Mouse (Mus musculus): ENCODE measurements around the gene Mcm2. TPM values are rescaled to one million over a fixed set of nuclear protein-coding genes. Genes with fewer than 3 reads are reported as not detected.

Mcm2 gene
- polyA plus RNA-seq, 1 experiment from 2014 or later, result 68.2 TPM

DNA sequence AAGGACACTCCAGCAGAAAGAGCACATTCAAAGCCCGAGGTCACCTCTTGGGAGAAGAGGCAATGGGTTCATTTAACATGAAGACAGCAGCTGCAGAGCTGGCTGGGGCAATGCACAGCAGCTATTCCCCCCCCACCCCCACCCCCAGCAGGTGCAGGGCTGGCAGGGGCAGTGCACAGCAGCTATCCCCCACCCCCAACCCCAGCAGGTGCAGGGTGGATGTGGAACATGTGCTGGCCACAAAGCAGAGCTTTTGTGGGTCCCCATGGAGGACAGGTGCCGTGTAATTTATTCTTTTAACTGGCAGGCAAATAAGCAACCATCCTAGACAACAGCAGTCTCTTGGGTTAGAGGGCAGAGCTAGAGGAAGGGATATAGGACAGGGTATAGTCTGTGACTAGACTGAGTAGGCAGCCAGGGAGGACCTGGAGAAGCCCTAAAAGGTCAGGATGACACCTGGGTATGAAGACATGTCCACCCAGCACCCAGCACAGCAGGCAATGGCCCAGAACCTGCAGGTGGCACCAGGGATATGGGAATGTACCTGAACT is 12.1 kb downstream of the Mcm2 start:
- H3K27ac ChIP-seq, result no peak overlapping the region
- H3K9me3 ChIP-seq (replicated peaks), result no peaks in the 10 kb centered on the region
- no peak for ATAC-seq (replicated peaks; ENCODE audit: insufficient number of reproducible peaks, insufficient read depth, low FRiP score, low read depth)
- no peak overlapping the region for H3K9ac ChIP-seq
- no peaks in the 10 kb centered on the region for H3K27me3 ChIP-seq
- H3K36me3 ChIP-seq, result peaks cover 93% of the 10 kb centered on the region
- H3K4me3 ChIP-seq, result no peak overlapping the region
- no peaks in the 10 kb centered on the region for H3K4me1 ChIP-seq (replicated peaks)
- 71% methylated on average over 2 of the region's 2 CpGs for WGBS
- H3K4me2 ChIP-seq, result no peak overlapping the region

DNA sequence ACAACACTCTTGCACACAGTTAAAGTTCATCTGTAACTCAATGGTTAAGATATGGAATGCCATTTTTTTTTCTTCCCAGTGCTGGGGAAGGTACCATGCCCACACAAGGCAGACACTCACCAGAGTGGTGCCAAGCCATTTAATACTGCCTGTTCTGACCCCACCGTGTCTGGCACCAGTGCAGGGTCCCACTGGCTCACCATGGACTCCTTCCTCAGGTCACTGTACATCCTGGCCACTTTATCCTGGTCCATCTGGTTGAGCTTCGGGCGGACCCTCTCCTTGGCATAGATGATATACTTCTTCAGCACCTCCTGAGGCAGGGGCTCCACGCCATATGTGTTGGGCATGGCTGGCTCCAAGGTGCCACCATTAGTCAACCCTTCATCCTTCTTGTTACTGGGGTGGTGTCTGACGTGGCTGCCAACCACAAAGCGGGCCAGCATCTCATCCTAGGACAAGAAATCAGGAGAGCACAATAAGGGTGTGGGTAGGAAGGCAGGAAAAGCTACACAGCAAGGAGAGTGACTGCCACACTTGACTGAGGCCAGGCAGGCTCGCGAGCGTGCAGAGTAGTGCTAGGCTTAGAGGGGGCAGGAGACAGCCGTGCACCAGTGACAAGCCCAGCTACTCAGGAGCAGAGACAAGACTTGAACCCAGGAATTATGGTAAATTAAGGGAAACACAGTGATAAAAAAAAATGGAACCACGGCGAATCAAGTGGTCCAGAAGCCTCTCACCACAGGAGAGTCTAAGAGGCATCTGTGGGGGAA is 12.8 kb downstream of the Mcm2 start:
- no peaks in the 10 kb centered on the region for H3K4me1 ChIP-seq (replicated peaks)
- no peaks in the 10 kb centered on the region for H3K9me3 ChIP-seq (replicated peaks)
- no peak for ATAC-seq (replicated peaks; ENCODE audit: insufficient number of reproducible peaks, insufficient read depth, low FRiP score, low read depth)
- H3K4me3 ChIP-seq, result no peak overlapping the region
- H3K4me2 ChIP-seq, result no peak overlapping the region
- peaks cover 90% of the 10 kb centered on the region for H3K36me3 ChIP-seq
- H3K27me3 ChIP-seq, result no peaks in the 10 kb centered on the region
- no peak overlapping the region for H3K9ac ChIP-seq
- no peak overlapping the region for H3K27ac ChIP-seq
- WGBS, result 92% methylated on average over 12 of the region's 12 CpGs

DNA sequence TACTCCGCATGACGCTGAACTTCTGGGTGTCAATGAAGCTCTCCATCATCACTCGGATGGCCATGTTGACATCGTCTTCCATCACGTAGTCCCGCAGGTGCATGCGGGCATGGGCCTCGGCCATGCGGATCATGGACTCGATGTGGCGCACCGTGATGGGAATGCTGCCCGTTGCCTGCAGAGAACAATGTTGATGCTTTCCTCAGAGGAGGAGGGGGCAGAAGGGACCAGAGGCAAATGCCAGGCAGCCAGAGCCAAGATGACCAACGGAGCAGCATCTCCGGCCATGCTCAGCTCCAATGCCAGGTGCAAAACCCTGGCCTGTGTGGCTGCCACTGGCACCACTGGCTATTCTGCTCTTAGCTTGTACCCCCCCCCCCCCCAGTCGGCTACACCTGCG is 13.9 kb downstream of the Mcm2 start:
- peaks cover 79% of the 10 kb centered on the region for H3K36me3 ChIP-seq

DNA sequence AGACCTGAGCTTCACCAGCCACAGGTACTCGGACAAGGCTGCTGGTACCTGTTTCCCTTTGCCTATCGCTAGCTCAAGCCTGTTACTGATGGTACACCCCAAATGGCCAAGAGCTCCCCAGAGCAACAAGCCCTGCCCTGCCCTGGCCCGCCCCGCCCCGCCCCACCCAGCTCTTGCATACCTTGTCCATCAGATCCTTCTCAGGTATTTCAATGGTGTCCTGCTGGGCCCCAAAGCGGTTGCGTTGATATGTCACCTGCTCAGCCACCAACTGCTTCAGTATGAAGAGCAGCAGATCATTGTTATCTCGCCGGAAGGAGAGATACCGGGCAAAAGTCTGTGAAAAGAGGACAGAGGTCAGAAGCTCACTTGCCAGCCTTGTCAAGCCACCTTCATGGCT is 14.4 kb downstream of the Mcm2 start:
- 83% methylated on average over 10 of the region's 10 CpGs for WGBS
- H3K27me3 ChIP-seq, result no peaks in the 10 kb centered on the region
- H3K4me3 ChIP-seq, result no peak overlapping the region
- H3K36me3 ChIP-seq, result peaks cover 74% of the 10 kb centered on the region
- no peaks in the 10 kb centered on the region for H3K4me1 ChIP-seq (replicated peaks)
- no peak overlapping the region for H3K9ac ChIP-seq
- ATAC-seq (replicated peaks; ENCODE audit: insufficient number of reproducible peaks, insufficient read depth, low FRiP score, low read depth), result no peak
- no peak overlapping the region for H3K4me2 ChIP-seq
- no peaks in the 10 kb centered on the region for H3K9me3 ChIP-seq (replicated peaks)
- no peak overlapping the region for H3K27ac ChIP-seq

More for the DNA sequence above, 13.9 kb downstream of the Mcm2 start:
- no peak overlapping the region for H3K9ac ChIP-seq
- no peaks in the 10 kb centered on the region for H3K27me3 ChIP-seq
- no peak overlapping the region for H3K4me2 ChIP-seq
- no peaks in the 10 kb centered on the region for H3K9me3 ChIP-seq (replicated peaks)
- no peak for ATAC-seq (replicated peaks; ENCODE audit: insufficient number of reproducible peaks, insufficient read depth, low FRiP score, low read depth)
- no peaks in the 10 kb centered on the region for H3K4me1 ChIP-seq (replicated peaks)
- no peak overlapping the region for H3K27ac ChIP-seq
- H3K4me3 ChIP-seq, result no peak overlapping the region
- 93% methylated on average over 17 of the region's 17 CpGs for WGBS

DNA sequence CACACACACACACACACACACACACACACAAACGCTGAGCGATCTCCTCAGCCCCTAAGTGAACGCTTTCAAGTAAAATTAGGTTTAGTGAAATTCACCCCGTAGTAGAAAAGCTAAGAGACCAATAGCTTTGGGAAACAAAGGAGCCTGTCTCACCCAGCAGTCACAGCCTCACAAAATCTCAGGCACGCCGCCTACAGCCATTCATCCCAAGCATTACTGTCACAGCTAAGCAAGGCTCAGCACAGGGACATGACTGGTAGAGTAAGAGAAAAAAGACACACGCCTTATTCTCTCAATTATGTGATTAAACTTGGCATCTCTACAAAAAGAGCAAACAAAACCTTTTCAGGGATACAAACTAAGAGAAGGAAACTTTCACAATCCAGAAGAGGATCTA is 17.2 kb downstream of the Mcm2 start:
- no peak overlapping the region for H3K9ac ChIP-seq
- H3K4me3 ChIP-seq, result no peak overlapping the region
- H3K27ac ChIP-seq, result no peak overlapping the region
- no peaks in the 10 kb centered on the region for H3K4me1 ChIP-seq (replicated peaks)
- no peaks in the 10 kb centered on the region for H3K9me3 ChIP-seq (replicated peaks)
- H3K36me3 ChIP-seq, result peaks cover 47% of the 10 kb centered on the region
- no peak for ATAC-seq (replicated peaks; ENCODE audit: insufficient number of reproducible peaks, insufficient read depth, low FRiP score, low read depth)
- H3K4me2 ChIP-seq, result no peak overlapping the region
- no peaks in the 10 kb centered on the region for H3K27me3 ChIP-seq
- WGBS, result 91% methylated on average over 7 of the region's 7 CpGs

DNA sequence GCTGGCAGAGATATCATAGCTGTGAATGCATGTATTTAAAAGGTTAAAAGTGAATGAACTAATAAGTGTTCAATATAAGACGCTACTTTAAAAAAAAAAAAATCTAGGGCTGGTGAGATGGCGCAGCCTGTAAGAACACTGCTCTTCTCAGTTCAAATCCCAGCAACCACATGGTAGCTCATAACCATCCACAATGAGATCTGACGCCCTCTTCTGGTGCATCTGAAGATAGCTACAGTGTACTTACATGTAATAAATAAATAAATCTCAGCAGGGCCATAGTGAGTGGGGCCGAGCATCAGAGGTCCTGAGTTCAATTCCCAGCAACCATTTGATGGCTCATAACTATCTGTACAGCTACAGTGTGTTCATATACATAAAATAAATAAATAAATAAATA is 19.1 kb downstream of the Mcm2 start:
- no peaks in the 10 kb centered on the region for H3K9me3 ChIP-seq (replicated peaks)
- no peak overlapping the region for H3K4me2 ChIP-seq
- ATAC-seq (replicated peaks; ENCODE audit: insufficient number of reproducible peaks, insufficient read depth, low FRiP score, low read depth), result no peak
- H3K4me1 ChIP-seq (replicated peaks), result peaks cover 6% of the 10 kb centered on the region
- peaks cover 28% of the 10 kb centered on the region for H3K36me3 ChIP-seq
- H3K9ac ChIP-seq, result no peak overlapping the region
- H3K4me3 ChIP-seq, result no peak overlapping the region
- 66% methylated on average over 4 of the region's 4 CpGs for WGBS
- H3K27ac ChIP-seq, result no peak overlapping the region
- H3K27me3 ChIP-seq, result peaks cover 13% of the 10 kb centered on the region

DNA sequence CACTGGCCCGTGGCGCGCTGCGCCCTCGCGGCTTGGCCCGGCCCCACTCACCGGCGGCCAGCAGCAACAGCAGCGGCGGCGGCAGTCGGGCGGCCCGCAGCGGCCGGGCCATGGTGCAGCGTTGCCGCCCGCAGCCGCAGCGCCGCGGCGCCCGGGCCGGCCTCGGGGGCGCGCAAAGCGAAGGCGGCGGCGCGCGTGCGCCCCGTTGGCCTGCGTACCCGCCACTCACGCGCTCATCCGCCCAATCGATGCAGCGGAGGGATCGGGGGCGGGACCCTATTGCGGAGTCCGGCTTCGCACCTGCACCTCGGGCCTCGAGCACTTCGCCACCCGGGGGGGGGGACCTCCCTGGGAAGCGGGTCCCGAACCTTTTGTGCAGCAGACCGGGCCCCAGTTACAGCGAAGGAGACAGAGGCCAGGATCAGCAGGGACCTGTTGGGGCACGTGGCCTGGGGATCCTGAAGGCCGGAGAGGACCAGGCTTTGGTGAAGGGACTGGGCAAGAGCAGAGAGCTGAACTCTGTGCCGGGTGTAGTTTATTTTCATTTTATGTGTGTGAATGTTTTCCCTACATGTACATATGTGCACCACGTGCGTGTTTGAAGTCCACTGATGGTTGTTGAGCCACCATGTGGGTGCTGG is 23.6 kb downstream of the Mcm2 start, which contains the start of gene Podxl2:
Podxl2 (minus strand) TSS at position 177 of the 641 bp plus-strand sequence.
- peak; percentile 77 for ATAC-seq (replicated peaks; ENCODE audit: insufficient number of reproducible peaks, insufficient read depth, low FRiP score, low read depth)

DNA sequence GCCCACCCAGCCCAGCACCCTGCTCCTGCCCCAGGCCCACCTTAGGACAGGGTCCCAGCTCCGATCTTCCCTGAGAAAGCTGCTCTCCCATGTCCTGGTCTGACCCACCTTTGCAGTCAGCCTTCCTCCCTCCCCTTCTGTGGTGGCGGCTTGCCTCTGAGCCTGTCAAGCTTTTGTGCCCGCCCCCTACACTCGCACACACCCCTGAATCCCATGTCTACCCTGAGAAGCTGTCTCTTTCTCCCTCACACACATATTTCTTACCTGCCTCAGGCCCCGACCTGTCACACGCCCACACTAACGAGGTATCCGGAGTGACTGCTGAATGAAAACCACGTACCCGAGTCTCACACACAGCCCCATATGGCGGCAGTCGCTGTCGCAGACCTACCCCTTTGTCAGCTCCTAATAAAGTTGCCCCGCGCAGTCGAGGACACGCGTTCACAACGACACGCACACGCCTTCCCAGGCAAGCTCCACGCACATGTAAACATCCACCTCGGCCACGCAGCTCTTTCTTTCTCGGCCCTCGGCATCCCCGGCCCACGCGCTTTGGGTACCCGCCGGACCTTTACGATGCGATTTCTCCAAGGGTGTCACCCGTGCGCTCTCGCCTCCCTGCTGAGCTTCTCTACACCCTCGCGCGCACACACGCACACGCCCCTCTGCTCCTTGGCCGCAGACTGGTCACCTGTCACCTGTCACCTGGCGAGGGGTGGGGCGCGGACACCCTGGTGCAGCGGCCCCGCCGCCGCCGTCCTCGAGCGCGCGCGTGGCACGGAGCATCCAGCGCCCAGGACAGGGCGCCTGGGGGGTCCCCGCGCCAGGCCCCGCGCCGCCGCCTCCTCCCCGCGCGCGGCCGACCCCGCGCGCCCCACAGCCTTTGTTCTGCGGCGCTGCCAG is 24.4 kb downstream of the Mcm2 start:
- no peaks in the 10 kb centered on the region for H3K9me3 ChIP-seq (replicated peaks)
- peaks cover 18% of the 10 kb centered on the region for H3K4me1 ChIP-seq (replicated peaks)
- ATAC-seq (replicated peaks; ENCODE audit: insufficient number of reproducible peaks, insufficient read depth, low FRiP score, low read depth), result peak; percentile 44; the same call in 1 of the 2 replicates
- H3K4me3 ChIP-seq, result peak overlapping the region; percentile 83
- no peaks in the 10 kb centered on the region for H3K36me3 ChIP-seq
- 4% methylated on average over 67 of the region's 74 CpGs for WGBS
- peak overlapping the region; percentile 99 for H3K4me2 ChIP-seq
- H3K27me3 ChIP-seq, result peaks cover 21% of the 10 kb centered on the region
- H3K27ac ChIP-seq, result no peak overlapping the region
- peak overlapping the region; percentile 83 for H3K9ac ChIP-seq

More for the DNA sequence above, 23.6 kb downstream of the Mcm2 start, which contains the start of gene Podxl2:
- Histone ChIP-seq H3K4me2 (peak within 1 kb of the TSS; percentile 99), H3K27me3 (peaks cover 21% of the 10 kb centered on the region), H3K9ac (peak within 1 kb of the TSS; percentile 83), H3K36me3 (no peaks in the 10 kb centered on the region), H3K27ac (no peak within 1 kb of the TSS), H3K4me3 (peak within 1 kb of the TSS; percentile 83), H3K9me3 (replicated peaks) (no peaks in the 10 kb centered on the region), H3K4me1 (replicated peaks) (peaks cover 18% of the 10 kb centered on the region)
- 8% methylated on average over 60 of the region's 63 CpGs for WGBS

DNA sequence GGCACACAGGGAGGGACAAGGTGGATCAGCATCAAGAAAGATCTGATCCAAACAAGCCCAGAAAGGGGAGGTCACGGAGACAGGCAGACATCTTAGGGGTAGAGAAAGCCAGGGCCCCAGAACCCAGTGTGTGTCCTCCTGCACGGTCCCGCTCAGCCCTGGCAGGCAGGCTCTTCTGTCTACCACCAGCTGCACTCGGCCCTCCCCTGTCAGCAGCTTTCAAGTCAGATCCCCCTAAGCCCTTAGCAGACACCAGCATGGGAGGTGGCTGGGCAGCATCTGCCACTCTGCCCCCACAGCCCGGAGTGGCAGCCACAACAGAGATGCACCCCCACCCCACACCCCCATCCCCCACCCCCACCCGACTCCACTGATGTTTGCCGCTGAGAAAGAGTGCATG is 25.8 kb downstream of the Mcm2 start:
- Histone ChIP-seq H3K4me1 (replicated peaks) (peaks cover 18% of the 10 kb centered on the region), H3K9me3 (replicated peaks) (no peaks in the 10 kb centered on the region), H3K27ac (no peak overlapping the region), H3K4me2 (no peak overlapping the region), H3K9ac (no peak overlapping the region), H3K27me3 (peaks cover 21% of the 10 kb centered on the region), H3K36me3 (no peaks in the 10 kb centered on the region), H3K4me3 (no peak overlapping the region)
- ATAC-seq (replicated peaks; ENCODE audit: insufficient number of reproducible peaks, insufficient read depth, low FRiP score, low read depth), result no peak
- WGBS, result 36% methylated on average over 7 of the region's 7 CpGs

DNA sequence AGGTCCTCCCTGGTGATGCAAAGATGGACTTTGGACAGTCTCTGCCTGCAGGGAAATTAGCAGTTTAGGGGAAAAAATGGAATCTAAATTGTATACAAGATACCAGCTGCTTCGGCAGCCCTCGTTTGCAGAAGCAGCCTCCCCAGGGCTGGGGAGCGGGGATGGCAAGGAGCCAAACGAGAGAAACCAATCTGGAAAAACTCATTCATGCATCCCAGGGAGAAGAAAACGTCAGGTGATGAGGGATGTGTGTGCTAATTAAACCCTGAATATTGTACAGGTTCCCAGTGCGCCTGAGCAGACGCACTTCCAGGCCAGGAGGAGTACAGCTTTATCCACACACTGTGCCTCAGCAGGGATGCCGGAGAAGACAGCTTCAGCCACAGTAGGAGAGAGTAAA is 27.0 kb downstream of the Mcm2 start:
- H3K27ac ChIP-seq, result no peak overlapping the region
- no peak overlapping the region for H3K9ac ChIP-seq
- WGBS, result 52% methylated on average over 8 of the region's 8 CpGs
- H3K36me3 ChIP-seq, result no peaks in the 10 kb centered on the region
- ATAC-seq (replicated peaks; ENCODE audit: insufficient number of reproducible peaks, insufficient read depth, low FRiP score, low read depth), result no peak
- H3K9me3 ChIP-seq (replicated peaks), result no peaks in the 10 kb centered on the region
- H3K4me1 ChIP-seq (replicated peaks), result peaks cover 18% of the 10 kb centered on the region
- no peak overlapping the region for H3K4me3 ChIP-seq
- peaks cover 21% of the 10 kb centered on the region for H3K27me3 ChIP-seq
- H3K4me2 ChIP-seq, result no peak overlapping the region

DNA sequence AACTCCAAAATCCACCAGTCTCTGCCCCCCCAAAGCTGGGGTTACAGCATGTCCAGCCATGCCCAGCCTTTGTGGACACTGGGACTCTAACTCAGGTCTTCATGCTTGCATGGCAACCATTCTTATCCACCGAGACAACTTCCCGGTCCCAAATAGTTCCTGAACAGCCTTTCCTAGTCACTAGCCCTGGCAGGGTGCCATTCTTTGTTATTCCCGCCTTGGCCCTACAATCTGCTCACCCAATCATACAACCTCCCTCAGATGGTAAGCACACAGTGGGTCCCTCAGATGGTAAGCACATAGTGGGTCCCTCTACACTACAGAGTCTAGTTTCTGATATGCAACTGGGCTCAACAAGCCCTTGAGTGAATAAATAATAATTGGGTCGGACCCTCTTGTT is 28.0 kb downstream of the Mcm2 start:
- ATAC-seq (replicated peaks; ENCODE audit: insufficient number of reproducible peaks, insufficient read depth, low FRiP score, low read depth), result no peak

More for the DNA sequence above, 28.0 kb downstream of the Mcm2 start:
- WGBS, result 52% methylated on average over 4 of the region's 4 CpGs
- peaks cover 18% of the 10 kb centered on the region for H3K4me1 ChIP-seq (replicated peaks)
- H3K9ac ChIP-seq, result no peak overlapping the region
- H3K36me3 ChIP-seq, result no peaks in the 10 kb centered on the region
- no peak overlapping the region for H3K27ac ChIP-seq
- H3K4me2 ChIP-seq, result no peak overlapping the region
- H3K4me3 ChIP-seq, result no peak overlapping the region
- H3K9me3 ChIP-seq (replicated peaks), result no peaks in the 10 kb centered on the region
- H3K27me3 ChIP-seq, result peaks cover 16% of the 10 kb centered on the region

All from heart, embryonic 15.5 days (tissue).